In the genomic region with DNA sequence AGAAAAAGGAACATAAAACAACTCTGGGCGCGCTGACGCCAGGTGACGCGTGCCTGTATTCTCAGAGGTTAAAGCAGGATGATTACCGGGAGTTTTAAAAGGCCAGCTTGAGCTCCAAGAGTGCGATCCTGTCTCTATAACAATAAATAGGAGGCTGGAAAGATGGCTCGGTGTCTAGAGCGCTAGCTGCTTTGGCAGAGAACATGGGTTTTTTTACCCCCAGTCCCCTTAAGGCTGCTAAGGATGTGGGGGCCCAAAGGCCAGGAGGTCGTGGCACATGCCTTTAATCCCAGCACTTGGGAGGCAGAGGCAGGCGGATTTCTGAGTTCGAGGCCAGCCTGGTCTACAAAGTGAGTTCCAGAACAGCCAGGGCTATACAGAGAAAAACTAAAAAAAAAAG, we compare ENCODE assay signal across 8 mouse cellular contexts. TPM values are rescaled to one million over a fixed set of nuclear protein-coding genes. Genes with fewer than 3 reads are reported as not detected.
DNase-seq lines count a peak whose midpoint lies in the region; ATAC-seq and TF ChIP-seq lines count a peak whose summit lies in the region.

No protein-coding gene starts in this region.

- peak overlapping the region; percentile 99 for H3K27ac ChIP-seq in kidney, embryonic 14.5 days (ENCODE audit: low read depth, low read length)
- peak overlapping the region; percentile 95 for H3K27ac ChIP-seq in embryonic facial prominence, embryonic 11.5 days (replicated peaks; ENCODE audit: low read depth, low read length)
- peak overlapping the region; percentile 96 for H3K27ac ChIP-seq in intestine, embryonic 14.5 days (ENCODE audit: low read depth)

- H3K27me3 ChIP-seq in kidney, embryonic 14.5 days (ENCODE audit: control insufficient read depth, insufficient read depth, low read length): no peaks in the 10 kb centered on the region
- no peaks in the 10 kb centered on the region for H3K27me3 ChIP-seq in embryonic facial prominence, embryonic 11.5 days (ENCODE audit: control insufficient read depth, insufficient read depth, low read length)
- no peaks in the 10 kb centered on the region for H3K27me3 ChIP-seq in intestine, embryonic 14.5 days (replicated peaks; ENCODE audit: control insufficient read depth, insufficient read depth, low read length)
- H3K27me3 ChIP-seq in myocyte (ENCODE audit: control insufficient read depth, insufficient read depth, insufficient read length): no peaks in the 10 kb centered on the region

- no peaks in the 10 kb centered on the region for H3K9me3 ChIP-seq in kidney, embryonic 14.5 days (ENCODE audit: control insufficient read depth, low read length)
- H3K9me3 ChIP-seq in embryonic facial prominence, embryonic 11.5 days (replicated peaks; ENCODE audit: control insufficient read depth, low read length): no peaks in the 10 kb centered on the region
- H3K9me3 ChIP-seq in intestine, embryonic 14.5 days (ENCODE audit: control insufficient read depth, low read length): no peaks in the 10 kb centered on the region

- H3ac ChIP-seq in myocyte (ENCODE audit: control insufficient read depth, insufficient read length): peak overlapping the region; percentile 98

- H3K9ac ChIP-seq in kidney, embryonic 14.5 days (ENCODE audit: low read depth, low read length): peak overlapping the region; percentile 98
- H3K9ac ChIP-seq in embryonic facial prominence, embryonic 11.5 days (replicated peaks; ENCODE audit: low read length): peak overlapping the region; percentile 86
- peak overlapping the region; percentile 97 for H3K9ac ChIP-seq in intestine, embryonic 14.5 days (ENCODE audit: low read length)

- H3K36me3 ChIP-seq in kidney, embryonic 14.5 days (ENCODE audit: control insufficient read depth, insufficient read depth, low read length): no peaks in the 10 kb centered on the region
- no peaks in the 10 kb centered on the region for H3K36me3 ChIP-seq in embryonic facial prominence, embryonic 11.5 days (replicated peaks; ENCODE audit: control insufficient read depth, insufficient read depth, low read depth, low read length)
- no peaks in the 10 kb centered on the region for H3K36me3 ChIP-seq in intestine, embryonic 14.5 days (ENCODE audit: control insufficient read depth, insufficient read depth, low read length)
- no peaks in the 10 kb centered on the region for H3K36me3 ChIP-seq in myocyte (ENCODE audit: control insufficient read depth, insufficient read depth)

- H3K4me1 ChIP-seq in kidney, embryonic 14.5 days (ENCODE audit: control insufficient read depth, insufficient read depth, low read length): peaks cover 44% of the 10 kb centered on the region
- peaks cover 2% of the 10 kb centered on the region for H3K4me1 ChIP-seq in embryonic facial prominence, embryonic 11.5 days (ENCODE audit: control insufficient read depth, insufficient read depth, low read length)
- peaks cover 32% of the 10 kb centered on the region for H3K4me1 ChIP-seq in intestine, embryonic 14.5 days (replicated peaks; ENCODE audit: control insufficient read depth, insufficient read depth, low read length)

- no peak for ATAC-seq in kidney, embryonic 14.5 days (ENCODE audit: low FRiP score, low TSS enrichment)
- ATAC-seq in embryonic facial prominence, embryonic 11.5 days (replicated peaks; ENCODE audit: insufficient number of reproducible peaks, low FRiP score, low TSS enrichment, low read depth): no peak
- no peak for ATAC-seq in intestine, embryonic 14.5 days (replicated peaks; ENCODE audit: low FRiP score, low TSS enrichment, low read depth)

- peaks cover 35% of the 10 kb centered on the region for H3K79me2 ChIP-seq in myocyte (ENCODE audit: control insufficient read depth, insufficient read depth)

- no peak for TF ChIP-seq POLR2A in myocyte (IDR thresholded peaks at IDR 0.05; ENCODE audit: insufficient read length, low read depth)

- peak overlapping the region; percentile 73 for H3K4me2 ChIP-seq in kidney, embryonic 14.5 days (replicated peaks; ENCODE audit: low read depth, low read length)
- H3K4me2 ChIP-seq in embryonic facial prominence, embryonic 11.5 days (ENCODE audit: low read depth, low read length): peak overlapping the region; percentile 79
- peak overlapping the region; percentile 67 for H3K4me2 ChIP-seq in intestine, embryonic 14.5 days (ENCODE audit: low read length)
- peak overlapping the region; percentile 80 for H3K4me2 ChIP-seq in myocyte (ENCODE audit: low read depth)

- peak overlapping the region; percentile 99 for H3K4me3 ChIP-seq in kidney, embryonic 14.5 days (ENCODE audit: low read length)
- H3K4me3 ChIP-seq in embryonic facial prominence, embryonic 11.5 days (ENCODE audit: low read depth, low read length): peak overlapping the region; percentile 97
- peak overlapping the region; percentile 97 for H3K4me3 ChIP-seq in intestine, embryonic 14.5 days (ENCODE audit: low read depth, low read length)
- peak overlapping the region; percentile 83 for H3K4me3 ChIP-seq in myocyte

- 33% methylated on average over 12 of the region's 12 CpGs for WGBS in kidney, embryonic 14.5 days
- 38% methylated on average over 12 of the region's 12 CpGs for WGBS in embryonic facial prominence, embryonic 11.5 days
- 34% methylated on average over 12 of the region's 12 CpGs for WGBS in intestine, embryonic 14.5 days

- DNase-seq in kidney, postnatal 25 days: no peak
- DNase-seq in embryonic facial prominence, embryonic 11.5 days (ENCODE audit: low spot score): no peak
- no peak for DNase-seq in intestine, embryonic 14.5 days (ENCODE audit: low spot score)
- no peak for DNase-seq in cerebellum, adult 11 months
- DNase-seq in ovary, adult 18-20 months (ENCODE audit: low spot score): no peak
- no peak for DNase-seq in thymus, adult 18-20 months

TF ChIP-seq in myocyte, 11 proteins besides CTCF, POLR2A, EP300 and RAD21:
- TF ChIP-seq REST (IDR thresholded peaks at IDR 0.05; ENCODE audit: insufficient read depth, insufficient read length) (no peak), MYOD1 (IDR thresholded peaks at IDR 0.05; ENCODE audit: control insufficient read depth in 1 of 3, insufficient read length in 2 of 3, low read depth in 2 of 3) (no peak), E2F4 (IDR thresholded peaks at IDR 0.05; ENCODE audit: insufficient read depth) (no peak), SRF (IDR thresholded peaks at IDR 0.05; ENCODE audit: control insufficient read depth, insufficient read length, low read depth) (no peak), CEBPB (IDR thresholded peaks at IDR 0.05; ENCODE audit: insufficient read depth, poor library complexity, severe bottlenecking) (no peak), TCF3 (IDR thresholded peaks at IDR 0.05; ENCODE audit: insufficient read length, low read depth) (no peak), TCF12 (IDR thresholded peaks at IDR 0.05; ENCODE audit: insufficient read depth, poor library complexity, severe bottlenecking) (no peak), USF1 (IDR thresholded peaks at IDR 0.05; ENCODE audit: low read depth) (no peak), MAX (IDR thresholded peaks at IDR 0.05; ENCODE audit: low read depth) (no peak), MYOG (IDR thresholded peaks at IDR 0.05; ENCODE audit: control insufficient read depth in 1 of 3, insufficient read depth in 1 of 3, insufficient read length in 2 of 3, low read depth in 2 of 3) (no peak), POLR2AphosphoS2 (IDR thresholded peaks at IDR 0.05; ENCODE audit: insufficient read length, low read depth) (no peak)

RNA-seq across cellular contexts. Expression of a gene that starts 1.2 kb away (rescaled TPM):
- polyA plus RNA-seq in kidney, embryonic 14.5 days (2014; fragmentation: Nextera tagmentation; extraction: Ambion mirVana): 57.8 and 75.5 TPM in 2 replicates
- 36.6 and 37.5 TPM in 2 replicates for polyA plus RNA-seq in embryonic facial prominence, embryonic 11.5 days (2014; fragmentation: Nextera tagmentation; extraction: Ambion mirVana)
- polyA plus RNA-seq in intestine, embryonic 14.5 days (2014; fragmentation: Nextera tagmentation; extraction: Ambion mirVana): 70.5 and 71.6 TPM in 2 replicates
- 112 TPM for polyA plus RNA-seq in myocyte (2012; fragmentation: generic; extraction: Trizol)

RNA-seq across cellular contexts. Expression of a gene that starts 24.4 kb away (rescaled TPM):
- 26.3 and 50.3 TPM in 2 replicates for polyA plus RNA-seq in kidney, embryonic 14.5 days (2014; fragmentation: Nextera tagmentation; extraction: Ambion mirVana)
- polyA plus RNA-seq in embryonic facial prominence, embryonic 11.5 days (2014; fragmentation: Nextera tagmentation; extraction: Ambion mirVana): 49.6 and 53.0 TPM in 2 replicates
- 30.6 and 31.0 TPM in 2 replicates for polyA plus RNA-seq in intestine, embryonic 14.5 days (2014; fragmentation: Nextera tagmentation; extraction: Ambion mirVana)
- polyA plus RNA-seq in myocyte (2012; fragmentation: generic; extraction: Trizol): 24.5 TPM

RNA-seq across cellular contexts. Expression of a gene that starts 35.0 kb away (rescaled TPM):
- polyA plus RNA-seq in kidney, embryonic 14.5 days (2014; fragmentation: Nextera tagmentation; extraction: Ambion mirVana): 2.0 and 2.4 TPM in 2 replicates
- polyA plus RNA-seq in embryonic facial prominence, embryonic 11.5 days (2014; fragmentation: Nextera tagmentation; extraction: Ambion mirVana): 2.4 and 2.7 TPM in 2 replicates
- polyA plus RNA-seq in intestine, embryonic 14.5 days (2014; fragmentation: Nextera tagmentation; extraction: Ambion mirVana): 1.2 and 1.3 TPM in 2 replicates
- polyA plus RNA-seq in myocyte (2012; fragmentation: generic; extraction: Trizol): 3.1 TPM

RNA-seq across cellular contexts. Expression of a gene that starts 40.0 kb away (rescaled TPM):
- polyA plus RNA-seq in kidney, embryonic 14.5 days (2014; fragmentation: Nextera tagmentation; extraction: Ambion mirVana): 54.2 and 68.5 TPM in 2 replicates
- 27.7 and 31.8 TPM in 2 replicates for polyA plus RNA-seq in embryonic facial prominence, embryonic 11.5 days (2014; fragmentation: Nextera tagmentation; extraction: Ambion mirVana)
- 53.3 and 57.3 TPM in 2 replicates for polyA plus RNA-seq in intestine, embryonic 14.5 days (2014; fragmentation: Nextera tagmentation; extraction: Ambion mirVana)
- polyA plus RNA-seq in myocyte (2012; fragmentation: generic; extraction: Trizol): 82.1 TPM
